Mouse (Mus musculus): ENCODE results near the gene Litaf. TPM values are rescaled to one million over a fixed set of nuclear protein-coding genes. Genes with fewer than 3 reads are reported as not detected.

The Litaf gene
- total and polyA plus RNA-seq, 3 experiments = 97.5 to 178 (median 154) TPM

GRCm38 (mm10) chr16:11086299-11086698, 20.3 kb upstream of the Litaf start:
- Histone ChIP-seq H3K79me2 (replicated peaks; ENCODE audit: control insufficient read depth, extremely low read depth, insufficient read depth, poor library complexity, severe bottlenecking) (0 out of 2 replicates have a peak, but pooled peaks cover 2% of the 10 kb centered on the region), H3K27me3 (replicated peaks) (no peaks in the 10 kb centered on the region), H3K9me3 (replicated peaks; ENCODE audit: low read length) (no peaks in the 10 kb centered on the region), H3K9ac (ENCODE audit: insufficient read depth, low read depth) (no peak overlapping the region), H3K4me3 (replicated peaks in 1 of 3; ENCODE audit: low read depth in 2 of 3, low read length in 2 of 3, poor library complexity in 1 of 3) (no peak overlapping the region), H3K4me1 (ENCODE audit: control insufficient read depth in 1 of 2, insufficient read depth in 2 of 2) (peaks cover 11 to 76% of the 10 kb centered on the region in 2 experiments), H3K4me2 (ENCODE audit: insufficient read depth, low read depth, poor library complexity, severe bottlenecking) (no peak overlapping the region), H3K27ac (ENCODE audit: insufficient read depth, low read depth) (no peak overlapping the region), H3K36me3 (replicated peaks in 1 of 2; ENCODE audit: control insufficient read depth in 1 of 2, insufficient read depth in 1 of 2, low read length in 1 of 2) (peaks cover 72 to 98% of the 10 kb centered on the region in 2 experiments)
- dilution Hi-C loops (cut with MboI; ENCODE audit: extremely low pct_ligation_motif_present, extremely low pct_unique_long_range_greater_than_20kb, low sequenced_read_pairs) (no loop called here), in situ Hi-C loops (cut with MboI; ENCODE audit: low pct_ligation_motif_present, low pct_unique_long_range_greater_than_20kb, low sequenced_read_pairs) (no loop called here)
- TF ChIP-seq CHD1 (IDR thresholded peaks at IDR 0.05; ENCODE audit: low read depth, low read length) (no peak), PAX5 (IDR thresholded peaks at IDR 0.05; ENCODE audit: low read length) (no peak), NELFE (IDR thresholded peaks at IDR 0.05; ENCODE audit: low read depth, low read length) (no peak), JUND (conservative IDR thresholded peaks at IDR 0.05; ENCODE audit: low read depth, low read length) (no peak), MAZ (IDR thresholded peaks at IDR 0.05; ENCODE audit: low read depth, low read length) (no peak), MAX (IDR thresholded peaks at IDR 0.05; ENCODE audit: low read length) (no peak), IRF4 (IDR thresholded peaks at IDR 0.05; ENCODE audit: low read depth, low read length) (no peak), MAFK (IDR thresholded peaks at IDR 0.05; ENCODE audit: insufficient replicate concordance, low read length) (no peak), ETS1 (conservative IDR thresholded peaks at IDR 0.05; ENCODE audit: low read depth, low read length) (no peak), E2F4 (IDR thresholded peaks at IDR 0.05; ENCODE audit: insufficient replicate concordance, low read depth, low read length) (no peak), KAT2A (IDR thresholded peaks at IDR 0.05; ENCODE audit: insufficient replicate concordance, low read length) (no peak), HCFC1 (IDR thresholded peaks at IDR 0.05; ENCODE audit: low read depth, low read length) (no peak), USF1 (IDR thresholded peaks at IDR 0.05; ENCODE audit: low read depth, low read length) (no peak), MEF2A (IDR thresholded peaks at IDR 0.05; ENCODE audit: borderline replicate concordance, low read depth, low read length) (no peak), ELF1 (IDR thresholded peaks at IDR 0.05; ENCODE audit: low read depth, low read length) (no peak), BHLHE40 (IDR thresholded peaks at IDR 0.05; ENCODE audit: low read depth, low read length) (no peak), RCOR1 (conservative IDR thresholded peaks at IDR 0.05; ENCODE audit: low read depth, low read length) (no peak)
- no peak for DNase-seq (ENCODE audit: extremely low read depth)

- dilution Hi-C loops (cut with MboI; ENCODE audit: extremely low pct_ligation_motif_present, extremely low pct_unique_long_range_greater_than_20kb, low sequenced_read_pairs) = no loop called here
- Histone ChIP-seq H3K9ac (ENCODE audit: insufficient read depth, low read depth) (no peak overlapping the region), H3K79me2 (replicated peaks; ENCODE audit: control insufficient read depth, extremely low read depth, insufficient read depth, poor library complexity, severe bottlenecking) (peaks cover 2% of the 10 kb centered on the region; the same call in 1 of the 2 replicates), H3K36me3 (replicated peaks in 1 of 2; ENCODE audit: control insufficient read depth in 1 of 2, insufficient read depth in 1 of 2, low read length in 1 of 2) (peaks cover 74 to 99% of the 10 kb centered on the region in 2 experiments), H3K4me2 (ENCODE audit: insufficient read depth, low read depth, poor library complexity, severe bottlenecking) (no peak overlapping the region), H3K27ac (ENCODE audit: insufficient read depth, low read depth) (no peak overlapping the region), H3K4me1 (ENCODE audit: control insufficient read depth in 1 of 2, insufficient read depth in 2 of 2) (peaks cover 11 to 77% of the 10 kb centered on the region in 2 experiments), H3K27me3 (replicated peaks) (no peaks in the 10 kb centered on the region), H3K9me3 (replicated peaks; ENCODE audit: low read length) (no peaks in the 10 kb centered on the region), H3K4me3 (replicated peaks in 1 of 3; ENCODE audit: low read depth in 2 of 3, low read length in 2 of 3, poor library complexity in 1 of 3) (no peak overlapping the region)
- in situ Hi-C loops (cut with MboI; ENCODE audit: low pct_ligation_motif_present, low pct_unique_long_range_greater_than_20kb, low sequenced_read_pairs) = no loop called here
- DNase-seq (ENCODE audit: extremely low read depth) = no peak
- TF ChIP-seq CHD2 (IDR thresholded peaks at IDR 0.05; ENCODE audit: low read length) = no peak
- TF ChIP-seq NELFE (IDR thresholded peaks at IDR 0.05; ENCODE audit: low read depth, low read length) = no peak
Observed at GRCm38 (mm10) chr16:11084181-11084580, 18.2 kb upstream of the Litaf start.
